Mouse (Mus musculus) liver, postnatal 0 days (tissue): Measurements from ENCODE around the gene Pcdh9. TPM values are rescaled to one million over a fixed set of nuclear protein-coding genes. Genes with fewer than 3 reads are reported as not detected.

ENCODE experiments used
- ATAC-seq: fragments of 200-750 bp; cut with Nextera tagmentation; 2 replicates; pipeline ENCODE4 v1.8.0; 2017; ENCODE audit warnings: mild to moderate bottlenecking, moderate library complexity
- DNase-seq: peaks from one replicate; pipeline ENCODE4 v3.0.0-alpha.2; 2016
- H3K27ac ChIP-seq: fragments of 300-500 bp; sonication (generic); 2 replicates; pipeline ENCODE4 v1.5.1; 2014; ENCODE audit warnings: antibody characterized with exemption, moderate library complexity, mild to moderate bottlenecking, low read depth
- H3K27me3 ChIP-seq: fragments of 300-500 bp; sonication (generic); 2 replicates; pipeline ENCODE4 v1.6.1; 2014; ENCODE audit warnings: low read length, control low read depth, mixed read lengths; ENCODE audit not compliant: insufficient read depth
- H3K36me3 ChIP-seq: fragments of 300-500 bp; sonication (generic); replicated peaks from 2 replicates; pipeline ENCODE4 v1.6.1; 2014; ENCODE audit warnings: mild to moderate bottlenecking, control low read depth, low read length, moderate library complexity, mixed read lengths; ENCODE audit not compliant: insufficient read depth
- H3K4me1 ChIP-seq: fragments of 300-500 bp; sonication (generic); 2 replicates; pipeline ENCODE4 v1.6.1; 2014; ENCODE audit warnings: antibody characterized with exemption, mild to moderate bottlenecking, control low read depth; ENCODE audit not compliant: insufficient read depth
- H3K4me2 ChIP-seq: fragments of 300-500 bp; sonication (generic); 2 replicates; pipeline ENCODE4 v1.6.1; 2014; ENCODE audit warnings: low read depth, mild to moderate bottlenecking, low read length, moderate library complexity, mixed read lengths
- H3K4me3 ChIP-seq: fragments of 300-500 bp; sonication (generic); 2 replicates; pipeline ENCODE4 v1.5.1; 2014; ENCODE audit warnings: low read depth, low read length
- H3K9ac ChIP-seq: fragments of 300-500 bp; sonication (generic); replicated peaks from 2 replicates; pipeline ENCODE4 v1.6.1; 2014; ENCODE audit warnings: mild to moderate bottlenecking, moderate library complexity
- H3K9me3 ChIP-seq: fragments of 300-500 bp; sonication (generic); 2 replicates; pipeline ENCODE4 v1.6.1; 2016; ENCODE audit warnings: mild to moderate bottlenecking, control low read depth, low read length, mixed read lengths
- CTCF ChIP-seq: sonication (generic); IDR thresholded peaks from 2 replicates; pipeline ENCODE4 v1.5.1; 2016; ENCODE audit warnings: antibody characterized with exemption, low read depth
- EP300 ChIP-seq: IDR thresholded peaks from 2 replicates; pipeline ENCODE4 v1.6.1; 2016; ENCODE audit warnings: antibody characterized with exemption, low read depth, mild to moderate bottlenecking
- WGBS: fragments of 180-500 bp; shearing (Covaris S2); extraction: QIAGEN DNeasy Blood & Tissue Kit; methylation state at CpG from one replicate; pipeline ENCODE4 v1.1.7; 2014; ENCODE audit not compliant: insufficient replicate concordance; 5-methylcytosine and 5-hydroxymethylcytosine counted together
- polyA plus RNA-seq: library from polyadenylated mRNA; unstranded; fragments of >200 nt; fragmentation: Nextera tagmentation; extraction: Ambion mirVana; gene quantifications from 2 replicates; pipeline ENCODE4 v1.2.1, GENCODE M21; 2015

Gene Pcdh9
- polyA plus RNA-seq, 1 experiment from 2014 or later = 0.31 TPM

GRCm38 (mm10) chr14:93700916-93701315 lies 189.6 kb downstream of the Pcdh9 start:
- Histone ChIP-seq H3K9me3 (no peaks in the 10 kb centered on the region), H3K4me3 (no peak overlapping the region), H3K9ac (no peak overlapping the region), H3K27me3 (no peaks in the 10 kb centered on the region), H3K4me1 (no peaks in the 10 kb centered on the region), H3K36me3 (no peaks in the 10 kb centered on the region), H3K27ac (no peak overlapping the region), H3K4me2 (no peak overlapping the region)
- 80% methylated on average over 1 of the region's 1 CpGs for WGBS
- DNase-seq (no peak), ATAC-seq (no peak)
- TF ChIP-seq EP300 (no peak), CTCF (no peak)

GRCm38 (mm10) chr14:93684641-93685040 lies 205.8 kb downstream of the Pcdh9 start:
- DNase-seq = no peak
- Histone ChIP-seq H3K27ac (no peak overlapping the region), H3K4me2 (no peak overlapping the region), H3K4me1 (no peaks in the 10 kb centered on the region), H3K36me3 (no peaks in the 10 kb centered on the region), H3K4me3 (no peak overlapping the region), H3K9ac (no peak overlapping the region), H3K9me3 (no peaks in the 10 kb centered on the region), H3K27me3 (no peaks in the 10 kb centered on the region)
- 53% methylated on average over 1 of the region's 1 CpGs for WGBS
- TF ChIP-seq EP300 (no peak), CTCF (no peak)
- no peak for ATAC-seq

- WGBS = 68% methylated on average over 5 of the region's 5 CpGs
- Histone ChIP-seq H3K4me1 (no peaks in the 10 kb centered on the region), H3K4me3 (no peak overlapping the region), H3K9ac (no peak overlapping the region), H3K27me3 (no peaks in the 10 kb centered on the region), H3K27ac (no peak overlapping the region), H3K36me3 (no peaks in the 10 kb centered on the region), H3K4me2 (no peak overlapping the region), H3K9me3 (no peaks in the 10 kb centered on the region)
- TF ChIP-seq CTCF (no peak), EP300 (no peak)
- ATAC-seq (no peak), DNase-seq (no peak)
Observed at GRCm38 (mm10) chr14:93675273-93676068, 215.0 kb downstream of the Pcdh9 start.

- TF ChIP-seq EP300 = no peak
- TF ChIP-seq CTCF = no peak
- Histone ChIP-seq H3K4me2 (no peak overlapping the region), H3K9me3 (no peaks in the 10 kb centered on the region), H3K9ac (no peak overlapping the region), H3K27me3 (no peaks in the 10 kb centered on the region), H3K4me3 (no peak overlapping the region), H3K27ac (no peak overlapping the region), H3K4me1 (no peaks in the 10 kb centered on the region), H3K36me3 (no peaks in the 10 kb centered on the region)
- DNase-seq (no peak), ATAC-seq (no peak)
- 51% methylated on average over 9 of the region's 9 CpGs for WGBS
Observed at GRCm38 (mm10) chr14:93653986-93654757, 236.3 kb downstream of the Pcdh9 start.

- TF ChIP-seq EP300 = no peak
- no peak for TF ChIP-seq CTCF
- 72% methylated on average over 2 of the region's 2 CpGs for WGBS
- Histone ChIP-seq H3K27me3 (no peaks in the 10 kb centered on the region), H3K27ac (no peak overlapping the region), H3K4me2 (no peak overlapping the region), H3K9ac (no peak overlapping the region), H3K4me1 (no peaks in the 10 kb centered on the region), H3K36me3 (no peaks in the 10 kb centered on the region), H3K9me3 (no peaks in the 10 kb centered on the region), H3K4me3 (no peak overlapping the region)
- DNase-seq = no peak
- ATAC-seq = no peak
Observed at GRCm38 (mm10) chr14:93627241-93627640, 263.2 kb downstream of the Pcdh9 start.

GRCm38 (mm10) chr14:93624144-93624543 lies 266.3 kb downstream of the Pcdh9 start:
- Histone ChIP-seq H3K9ac (no peak overlapping the region), H3K9me3 (no peaks in the 10 kb centered on the region), H3K4me2 (no peak overlapping the region), H3K36me3 (no peaks in the 10 kb centered on the region), H3K27ac (no peak overlapping the region), H3K4me1 (no peaks in the 10 kb centered on the region), H3K27me3 (no peaks in the 10 kb centered on the region), H3K4me3 (no peak overlapping the region)
- DNase-seq (no peak), ATAC-seq (no peak)
- TF ChIP-seq EP300 (no peak), CTCF (no peak)
- 53% methylated on average over 1 of the region's 1 CpGs for WGBS
